Mouse (Mus musculus) embryo, embryonic 11.5 days (tissue): ENCODE data around the gene Dcaf8.
"Not testable (repeated sequence)": the region's sequence is repeated elsewhere in the genome, so short reads cannot be mapped to it uniquely, and the experiment has no call there.

Source experiments
- DNase-seq: peaks from one replicate; pipeline ENCODE4 v3.0.0-alpha.2; 2012; ENCODE audit warnings: low read depth, low spot score

The Dcaf8 gene

DNA sequence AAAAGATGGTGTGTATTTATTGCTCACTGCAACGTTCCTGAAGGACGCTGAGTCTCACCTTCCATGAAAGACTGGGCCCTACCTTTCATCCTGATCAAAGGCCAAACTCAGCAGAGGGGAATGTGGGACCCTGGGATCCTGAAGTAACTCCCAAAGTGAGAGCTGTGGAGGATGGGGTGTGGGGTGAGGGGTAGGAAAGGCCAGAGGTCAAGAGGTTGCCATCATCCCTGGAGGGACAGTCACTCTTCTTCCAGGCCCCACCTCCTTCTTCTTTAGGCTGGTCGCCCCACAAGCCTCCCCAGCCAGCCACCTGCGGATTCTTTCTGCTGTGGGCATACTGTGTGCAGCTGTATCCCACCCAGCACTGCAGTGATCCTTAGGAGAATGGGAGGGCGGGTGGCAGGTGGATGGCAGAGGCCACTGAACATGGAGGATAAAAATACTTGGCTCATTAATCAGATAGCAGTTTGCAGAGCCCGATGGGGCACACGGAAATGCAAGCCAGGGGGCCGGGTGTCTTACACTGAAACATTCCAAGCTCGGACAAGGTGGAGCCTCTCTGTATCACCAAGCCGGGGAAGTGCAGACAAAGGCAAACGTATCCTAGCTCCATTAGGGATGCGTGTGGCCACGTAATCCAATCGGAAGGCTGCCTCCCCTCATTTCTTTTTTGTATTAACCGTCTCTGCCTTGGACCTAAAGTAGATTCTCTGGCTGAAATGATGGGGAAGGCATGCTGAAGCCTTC is 70.5 kb downstream of the Dcaf8 start:
- no peak for DNase-seq

DNA sequence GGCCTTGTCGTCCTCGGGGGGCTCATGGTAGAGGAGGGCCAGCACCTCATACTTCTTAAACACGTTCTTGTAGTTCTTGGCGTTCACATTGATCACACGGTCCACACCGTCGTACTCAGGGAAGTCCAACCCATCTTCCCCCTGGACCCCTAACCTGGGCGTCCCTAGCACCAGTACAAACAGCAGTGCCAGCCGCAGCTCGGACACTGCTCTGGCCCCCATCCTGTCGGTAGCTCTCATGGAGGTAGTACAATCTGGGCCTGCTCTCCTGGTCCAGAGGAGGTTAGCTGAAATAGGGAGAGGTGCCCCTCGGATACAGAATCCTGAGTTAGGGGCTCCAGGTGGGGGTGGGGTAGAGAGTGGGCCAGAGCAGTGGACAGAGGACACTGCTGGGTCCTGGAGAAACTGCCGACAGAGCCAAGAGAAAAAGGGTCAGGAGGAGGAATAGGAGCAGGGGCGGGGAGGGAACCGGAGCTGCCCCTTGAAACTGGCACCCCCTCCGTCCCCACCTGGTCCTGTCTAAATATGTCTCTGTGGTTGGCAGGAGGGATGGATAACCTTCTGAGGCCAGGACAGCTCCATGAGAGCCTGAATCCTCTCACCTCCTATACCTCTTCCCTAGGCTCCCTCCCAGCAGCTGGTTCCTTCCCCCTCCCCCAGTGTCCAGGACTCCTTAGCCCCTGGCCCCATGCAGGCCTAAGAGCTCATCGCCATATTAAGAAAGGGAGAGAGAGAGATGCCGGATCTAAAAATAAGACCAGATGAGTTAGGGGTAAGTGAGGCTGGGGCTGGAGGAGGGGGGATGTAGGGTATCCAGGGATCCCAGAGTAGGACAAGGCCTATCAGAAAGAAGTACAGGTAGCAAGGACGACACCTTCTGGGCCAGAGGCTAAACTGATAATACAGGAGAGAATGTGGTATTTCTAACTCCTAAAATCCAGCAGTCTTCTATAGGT is 71.8 kb downstream of the Dcaf8 start, which contains the start of gene Casq1:
Gene Casq1, minus strand, starts transcription at position 418 of the 956 bp plus-strand sequence.
- DNase-seq = no peak

DNA sequence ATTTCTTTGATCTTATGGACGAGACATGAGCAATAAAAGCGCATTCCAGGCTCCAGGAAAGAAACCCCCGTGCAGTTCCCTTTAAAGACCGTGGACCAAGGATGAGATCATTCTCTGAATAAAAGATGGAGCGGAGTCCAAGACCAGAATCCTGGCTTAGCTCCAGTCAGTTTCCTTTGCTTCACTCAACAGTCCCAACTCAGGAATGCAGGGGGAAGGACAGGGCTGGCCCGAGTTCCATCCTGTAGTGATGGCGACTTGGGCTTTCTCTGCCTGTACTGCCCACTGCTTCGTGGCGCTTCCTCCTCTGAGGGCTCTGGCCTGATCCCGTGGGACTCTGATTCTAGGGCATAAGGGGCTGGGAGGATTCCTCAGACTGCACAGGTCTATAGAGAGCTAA is 72.5 kb downstream of the Dcaf8 start:
- DNase-seq = no peak

DNA sequence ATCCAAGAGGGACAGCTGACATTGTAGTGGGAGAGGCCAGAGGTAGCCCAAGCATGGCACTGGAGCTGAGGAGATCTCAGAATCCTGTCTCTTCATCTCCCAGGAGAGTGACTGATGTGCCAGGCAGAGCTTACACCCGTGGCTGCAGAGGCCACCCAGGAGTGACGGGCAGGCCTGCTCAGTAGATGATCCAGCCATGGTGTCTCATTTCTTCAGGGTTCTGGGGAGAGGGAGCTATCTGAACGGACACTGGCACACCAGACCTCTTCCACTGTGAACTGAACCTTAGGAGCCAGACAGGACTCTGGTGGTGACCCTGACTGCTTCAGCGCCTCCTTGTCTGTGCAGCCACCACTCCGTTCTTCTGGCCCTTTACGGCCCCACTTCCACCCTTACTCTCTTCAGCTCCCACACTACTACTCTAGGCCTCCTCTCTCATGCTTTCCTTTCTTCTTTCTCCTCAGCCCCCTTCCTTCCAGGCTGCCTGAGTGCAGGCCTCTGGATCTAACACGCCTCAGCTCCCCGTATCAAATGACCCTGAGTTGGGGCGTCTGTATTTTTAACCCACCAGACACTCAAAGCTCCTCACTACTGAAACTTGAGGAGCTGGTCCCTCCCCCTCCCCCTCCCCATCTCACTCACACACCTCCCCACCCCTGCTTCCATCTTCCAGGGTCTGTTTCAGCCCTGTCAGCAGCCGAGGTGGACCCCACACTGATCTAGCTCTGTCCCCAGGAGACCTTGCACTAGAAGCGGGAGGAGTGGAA is 73.6 kb downstream of the Dcaf8 start:
- DNase-seq = no peak

DNA sequence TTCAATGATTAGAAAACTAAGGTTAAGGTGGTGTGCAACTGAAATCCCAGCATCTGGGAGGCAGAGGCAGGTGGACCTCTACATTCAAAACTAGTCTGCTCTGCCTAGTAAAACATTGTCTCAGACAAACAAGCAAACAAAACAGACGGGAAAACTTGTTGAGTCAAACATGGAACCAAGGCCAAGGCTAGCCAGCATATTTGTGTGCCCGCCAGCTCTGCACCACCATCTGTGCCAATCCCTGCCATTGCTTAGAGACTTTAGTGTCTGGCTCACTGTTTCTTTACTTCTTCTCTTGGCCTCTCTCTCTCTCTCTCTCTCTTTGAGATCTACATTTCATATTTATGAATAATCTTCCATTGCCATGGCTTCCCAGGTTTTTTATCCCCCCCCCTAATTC is 80.3 kb downstream of the Dcaf8 start:
- DNase-seq = no peak

DNA sequence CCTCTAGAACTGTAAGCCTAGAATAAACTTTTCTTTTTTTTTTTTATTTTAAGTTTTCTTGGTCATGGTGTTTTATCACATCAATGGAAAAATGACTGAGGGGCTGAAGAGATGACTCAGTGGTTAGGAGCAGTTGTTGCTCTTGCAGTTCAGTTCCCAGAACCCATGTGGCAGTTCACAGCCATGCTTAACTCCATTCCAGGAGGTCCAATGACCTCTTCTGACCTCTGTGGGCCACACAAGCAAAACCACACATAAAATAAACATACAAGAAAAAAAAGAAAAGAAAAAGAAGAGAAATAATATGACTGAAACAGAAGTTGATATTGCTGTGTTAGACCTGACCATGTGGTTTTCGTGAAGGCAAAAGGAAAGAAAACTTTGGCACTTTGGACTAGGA is 81.3 kb downstream of the Dcaf8 start:
- DNase-seq = no peak

DNA sequence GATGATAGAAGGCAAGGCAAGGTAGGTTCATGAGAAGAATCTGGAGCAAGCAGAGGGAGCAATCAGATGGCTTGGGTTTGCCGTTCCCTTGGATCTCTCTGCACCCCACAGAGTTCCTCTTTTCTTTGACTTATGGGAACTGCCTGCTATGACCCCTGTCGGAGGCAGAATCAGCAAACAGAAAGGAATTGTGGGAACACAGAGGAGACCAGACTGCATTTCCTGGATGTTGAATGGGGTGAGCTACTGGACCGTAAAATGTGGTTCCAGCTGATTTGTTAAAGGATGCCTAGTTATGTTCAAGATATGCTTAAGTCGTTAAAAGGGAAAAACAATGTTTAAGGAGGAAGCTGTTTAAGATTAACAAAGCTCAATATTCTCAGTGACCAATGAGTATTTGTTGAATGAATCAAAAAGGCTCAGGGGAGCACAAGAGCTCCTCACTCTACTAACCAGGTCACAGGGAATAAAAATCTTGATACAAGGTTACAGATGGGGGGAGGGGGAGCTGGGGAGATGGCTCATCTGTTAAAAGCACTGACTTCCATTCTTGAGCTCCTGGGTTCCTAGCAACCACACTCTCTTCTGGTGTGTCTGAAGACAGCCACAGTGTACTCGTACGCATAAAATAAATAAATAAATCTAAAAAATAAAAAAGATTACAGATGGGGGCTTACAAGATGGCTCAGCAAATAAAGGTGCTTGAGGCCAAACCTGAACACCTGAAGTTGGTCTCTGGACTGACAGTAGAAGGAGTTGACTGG is 93.2 kb downstream of the Dcaf8 start:
- no peak for DNase-seq

DNA sequence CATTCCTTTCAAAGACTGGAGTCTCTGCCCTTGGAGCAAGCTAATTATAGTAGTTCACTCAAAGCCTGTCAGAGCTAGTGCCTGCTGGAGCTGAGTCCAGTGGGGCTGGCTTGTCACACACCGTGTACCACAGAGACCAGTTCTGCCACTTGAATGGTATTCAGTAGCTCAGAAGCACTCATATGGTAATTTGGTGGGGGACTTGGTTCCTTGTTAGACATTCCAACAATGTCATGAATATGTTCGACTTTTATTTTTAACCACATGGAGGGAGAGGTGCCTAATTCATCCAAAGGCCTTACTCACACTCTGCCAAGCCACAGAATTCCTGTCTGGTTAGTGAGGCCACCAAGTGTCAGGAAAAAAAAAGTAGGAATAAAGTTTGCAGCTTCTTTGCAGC is 94.5 kb downstream of the Dcaf8 start:
- DNase-seq = no peak

DNA sequence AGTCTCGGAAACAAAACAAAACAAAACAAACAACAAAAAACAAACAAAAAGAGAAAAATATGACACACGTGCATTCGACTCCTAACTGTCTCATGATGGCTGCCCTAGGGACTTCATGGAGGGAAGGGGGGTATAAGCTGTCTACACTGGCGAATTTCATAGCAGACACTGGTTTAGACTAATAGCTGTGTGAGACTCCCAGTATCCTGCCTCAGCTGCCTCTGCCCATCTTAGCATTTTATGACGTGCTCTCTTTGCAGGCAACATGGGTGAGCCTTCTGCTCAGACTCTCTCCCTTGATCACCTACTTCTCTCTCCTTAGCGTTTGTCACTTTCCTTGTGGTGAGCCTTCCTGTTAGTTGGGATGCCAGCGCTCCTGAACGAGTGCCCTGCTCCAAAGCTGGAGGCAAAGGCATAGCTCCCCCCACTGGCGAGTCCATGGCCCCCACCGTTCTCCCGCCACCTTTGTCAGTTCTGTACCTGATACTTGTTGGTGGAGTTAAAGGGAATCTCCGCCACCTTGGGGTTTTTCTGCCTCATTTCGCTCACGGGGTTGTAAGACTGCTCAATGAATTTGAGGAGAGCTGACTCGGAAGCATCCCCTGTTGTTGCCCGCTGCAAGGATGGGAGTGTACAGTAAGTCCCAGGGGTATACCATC is 95.8 kb downstream of the Dcaf8 start:
- no peak for DNase-seq

DNA sequence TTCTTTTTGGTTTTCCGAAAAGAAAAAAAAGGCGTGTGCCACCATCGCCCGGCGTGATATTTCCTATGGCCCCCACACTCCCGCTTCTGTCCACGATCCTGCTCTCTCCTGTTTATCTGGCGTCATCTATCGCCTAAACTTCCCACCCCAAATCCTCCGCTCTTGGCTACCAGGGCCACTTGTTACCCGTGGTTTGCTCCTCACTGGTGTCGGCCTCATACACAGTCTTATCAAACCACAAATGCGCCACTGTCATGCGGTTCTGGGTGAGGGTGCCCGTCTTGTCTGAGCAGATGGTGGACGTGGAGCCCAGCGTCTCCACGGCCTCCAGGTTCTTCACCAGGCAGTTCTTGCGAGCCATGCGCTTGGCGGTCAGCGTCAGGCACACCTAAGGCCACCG is 96.8 kb downstream of the Dcaf8 start:
- DNase-seq = not testable (repeated sequence)
